ENCODE assay signal across 15 mouse cellular contexts in genomic region chr1:92045671-92046070, GRCm38 (mm10).
"Had no signal": no experiment of that assay in that cellular context is flagged by ENCODE, and none has a peak within 500 bp of the region (broad histone marks: within the 10 kb centered on the region; RNA-seq: fewer than 3 reads in every experiment).

No protein-coding gene starts in this region.

- H3K36me3 ChIP-seq: neural tube, embryonic 15.5 days; stomach, embryonic 15.5 days had no signal

- H3K27me3 ChIP-seq: neural tube, embryonic 15.5 days; stomach, embryonic 15.5 days had no signal

- H3K9me3 ChIP-seq: neural tube, embryonic 15.5 days; stomach, embryonic 15.5 days had no signal

- H3K4me3 ChIP-seq: neural tube, embryonic 15.5 days; stomach, embryonic 15.5 days had no signal

- H3K9ac ChIP-seq: neural tube, embryonic 15.5 days; stomach, embryonic 15.5 days had no signal

- H3K4me2 ChIP-seq: neural tube, embryonic 15.5 days; stomach, embryonic 15.5 days had no signal

- H3K27ac ChIP-seq: neural tube, embryonic 15.5 days; stomach, embryonic 15.5 days; stomach, postnatal 0 days had no signal

- DNase-seq: retina, postnatal 1 day; right cerebral cortex, adult 18-20 months; right cerebral cortex, postnatal 14 days; right cerebral cortex, postnatal 25 days; right cerebral cortex, postnatal 4 days; spleen, adult 18-20 months; thymus, adult 18-20 months; thymus, adult 2 months; thymus, postnatal 14 days; thymus, postnatal 25 days; thymus, postnatal 36 days; thymus, postnatal 4 days had no signal
